Mouse (Mus musculus) heart, adult 11 months (tissue): ENCODE measurements around the gene Lrrc36.

Experiments
- DNase-seq: peaks from one replicate; pipeline ENCODE4 v3.0.0; 2022

Lrrc36 gene

GRCm38 (mm10) chr8:105488082-105488481, 74.7 kb downstream of the Lrrc36 start:
- no peak for DNase-seq

- no peak for DNase-seq
Measured at GRCm38 (mm10) chr8:105489281-105489680, 75.9 kb downstream of the Lrrc36 start.

DNA sequence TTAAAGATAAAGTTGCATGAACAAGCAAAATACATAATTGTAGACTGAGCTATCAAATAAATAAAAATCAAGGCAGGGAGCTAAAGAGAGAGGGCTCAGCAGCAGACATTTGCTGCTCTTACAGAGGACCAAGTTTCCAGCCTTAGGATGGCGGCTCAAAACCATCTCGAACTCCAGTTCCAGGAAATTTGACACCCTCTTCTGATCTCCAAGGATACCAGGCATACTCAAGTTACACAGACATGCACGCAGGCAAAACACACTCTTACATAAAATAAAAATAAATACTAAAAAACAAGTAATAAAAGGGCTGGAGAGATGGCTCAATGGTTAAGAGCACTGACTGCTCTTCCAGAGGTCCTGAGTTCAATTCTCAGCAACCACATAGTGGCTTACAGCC, 80.1 kb downstream of the Lrrc36 start:
- no peak for DNase-seq

- no peak for DNase-seq
Measured at GRCm38 (mm10) chr8:105494566-105494965, 81.2 kb downstream of the Lrrc36 start.

- peak; percentile 89 for DNase-seq
Measured at GRCm38 (mm10) chr8:105495350-105496302, 82.3 kb downstream of the Lrrc36 start.

- peak; percentile 99 for DNase-seq
Measured at GRCm38 (mm10) chr8:105496439-105497180, 83.2 kb downstream of the Lrrc36 start, which contains the start of gene Zdhhc1. Zdhhc1 (minus strand) TSS chr8:105496902.

DNA sequence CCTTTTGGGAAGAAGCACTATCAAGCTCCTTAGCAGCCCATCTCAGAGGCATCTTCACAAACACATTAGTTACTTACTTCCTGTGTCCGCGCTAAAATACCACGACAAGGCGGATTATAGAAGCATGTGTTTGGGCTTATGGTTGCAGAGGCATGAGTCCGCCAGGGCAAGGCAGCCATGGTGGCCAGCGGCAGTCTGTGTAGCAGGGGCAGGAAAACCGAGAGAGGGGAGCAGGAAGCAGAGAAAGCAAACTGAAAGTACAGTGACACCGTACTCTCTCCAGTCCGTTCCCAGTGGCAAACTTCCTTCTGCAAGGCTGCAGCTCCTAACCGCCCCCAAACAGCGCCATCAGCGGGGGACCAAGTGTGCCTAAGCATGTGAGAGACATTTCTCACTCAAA, 86.4 kb downstream of the Lrrc36 start:
- peak; percentile 93 for DNase-seq

DNA sequence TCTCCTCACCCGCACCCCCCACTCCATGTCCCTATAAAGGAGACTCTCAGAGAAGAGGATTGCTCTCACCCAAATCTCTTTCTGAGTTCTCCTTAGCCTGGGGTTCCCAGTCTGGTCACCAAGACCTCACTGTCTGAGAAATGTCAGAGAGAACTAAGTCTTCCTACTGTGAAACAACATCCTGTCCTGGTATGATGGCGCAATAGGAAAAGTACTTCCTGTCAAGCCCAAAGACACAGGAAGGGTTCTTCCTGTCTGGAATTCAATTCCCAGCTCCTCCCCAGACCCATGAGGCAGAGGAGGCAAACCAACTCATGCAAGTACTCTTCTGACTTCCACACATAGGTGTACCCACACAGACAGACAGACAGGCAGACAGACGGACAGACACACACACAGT, 91.2 kb downstream of the Lrrc36 start:
- peak; percentile 95 for DNase-seq

DNA sequence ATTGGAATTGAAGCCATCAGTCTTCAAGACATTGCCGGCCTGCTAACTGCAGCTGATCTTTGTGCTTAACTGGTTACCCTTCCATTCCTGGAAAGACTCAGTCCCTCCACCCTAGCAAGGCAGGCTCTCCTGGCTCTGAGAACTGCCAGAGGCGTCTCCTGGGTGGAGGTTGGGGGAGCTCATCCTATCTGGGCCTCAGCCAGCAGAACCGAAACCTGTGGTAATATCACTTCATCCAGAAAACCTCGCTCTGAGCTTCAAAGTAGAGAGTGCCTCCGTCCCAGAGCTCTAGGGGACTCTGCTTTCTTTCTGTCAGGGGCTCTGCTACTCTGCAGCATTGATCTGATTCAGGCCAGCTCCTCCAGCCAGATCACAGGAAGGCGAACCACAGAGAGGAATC, 93.6 kb downstream of the Lrrc36 start:
- DNase-seq = peak; percentile 93

- no peak for DNase-seq
Measured at GRCm38 (mm10) chr8:105508758-105509157, 95.4 kb downstream of the Lrrc36 start.

DNA sequence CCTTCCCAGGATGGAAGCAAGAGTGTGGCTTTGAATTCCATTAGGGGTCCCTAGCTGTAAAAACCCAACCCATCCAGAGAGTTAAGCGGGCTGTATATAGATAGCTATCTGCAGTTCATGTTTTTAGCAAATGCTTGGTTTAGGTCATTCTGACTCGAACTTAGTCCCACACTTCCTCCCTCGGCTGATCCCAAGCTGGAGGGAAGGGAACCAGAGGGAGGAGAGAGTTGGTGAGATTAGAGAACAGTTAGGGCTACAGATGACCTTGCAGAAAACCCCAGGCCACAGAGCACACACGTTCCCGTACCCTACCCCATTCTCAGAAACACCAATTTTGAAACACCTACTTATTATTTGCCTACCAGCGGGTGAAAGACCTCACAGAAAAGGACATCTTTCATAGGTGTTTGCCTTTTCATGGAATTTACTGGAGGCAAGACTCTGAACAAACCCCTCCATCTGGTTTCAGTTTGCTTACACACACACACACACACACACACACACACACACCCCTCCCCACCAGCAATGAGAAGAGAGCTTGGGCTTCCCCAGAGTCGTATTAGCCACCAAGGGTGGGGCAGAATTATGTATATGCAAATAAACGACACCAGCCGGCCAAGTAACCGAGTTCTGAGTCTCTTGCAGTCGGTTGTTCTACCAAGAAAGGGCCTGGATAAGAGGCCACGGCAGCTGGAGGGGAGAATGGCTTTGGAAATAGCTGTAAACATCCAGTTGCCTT, 96.8 kb downstream of the Lrrc36 start:
- DNase-seq = no peak
